Mouse (Mus musculus) testis, adult 2 months (tissue): ENCODE results near the gene Rgs12.

ENCODE experiments used
- CTCF ChIP-seq: fragments of 200-500 bp; IDR thresholded peaks from 2 replicates; pipeline ENCODE4 v1.5.1; 2012; ENCODE audit warnings: low read depth, mild to moderate bottlenecking, inconsistent platforms, low read length, moderate library complexity; ENCODE audit not compliant: control insufficient read depth, insufficient read depth, insufficient replicate concordance
- POLR2A ChIP-seq: fragments of 200-500 bp; IDR thresholded peaks from 2 replicates; pipeline ENCODE4 v1.6.1; 2012; ENCODE audit warnings: low read depth, mild to moderate bottlenecking, inconsistent platforms, low read length, moderate library complexity; ENCODE audit not compliant: control insufficient read depth

GRCm38 (mm10) chr5:34924519-34924918 lies 24.7 kb upstream of the Rgs12 start:
- no peak for TF ChIP-seq POLR2A
- no peak for TF ChIP-seq CTCF
